Mouse (Mus musculus): ENCODE measurements at regions not wholly inside any gene's neighbourhood (a gene's known extent, or its start where the extent isn't known, plus 50 kb on each side); places are given as distances from the start of the nearest gene placed in this dataset.

GRCm38 (mm10) chr11:110727357-110727961 lies 240.4 kb upstream of the Kcnj16 start:
- no peak for ATAC-seq
- Histone ChIP-seq H3K27me3 (no peaks in the 10 kb centered on the region), H3K4me2 (replicated peaks) (no peak overlapping the region), H3K4me1 (replicated peaks) (no peaks in the 10 kb centered on the region), H3K4me3 (replicated peaks) (no peak overlapping the region), H3K9ac (replicated peaks) (no peak overlapping the region), H3K27ac (no peak overlapping the region), H3K9me3 (no peaks in the 10 kb centered on the region), H3K36me3 (no peaks in the 10 kb centered on the region)
- WGBS, result 88% methylated on average over 3 of the region's 3 CpGs

DNA sequence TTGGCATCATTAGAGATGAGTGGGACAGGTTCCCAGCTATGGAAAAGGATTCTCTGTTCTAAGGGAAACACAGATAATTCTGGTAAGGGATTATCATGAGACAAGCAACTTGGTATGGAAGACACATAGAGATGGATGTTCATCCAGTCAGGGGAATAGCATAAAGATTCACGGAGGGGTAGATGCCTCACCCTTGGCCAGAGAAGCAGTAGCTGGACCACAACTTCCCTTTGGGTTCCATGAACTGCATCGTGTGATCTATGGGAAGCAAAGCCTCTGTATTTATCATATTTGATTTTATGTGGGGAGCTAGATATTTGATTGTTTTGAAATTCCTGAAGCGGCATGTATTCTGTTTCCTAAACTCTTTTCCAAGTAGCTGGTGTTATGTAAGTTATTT lies 236.3 kb upstream of the Kcnj16 start:
- no peak overlapping the region for H3K4me2 ChIP-seq (replicated peaks)
- H3K4me1 ChIP-seq (replicated peaks), result no peaks in the 10 kb centered on the region
- no peaks in the 10 kb centered on the region for H3K27me3 ChIP-seq
- 96% methylated on average over 3 of the region's 3 CpGs for WGBS
- H3K9ac ChIP-seq (replicated peaks), result no peak overlapping the region
- H3K36me3 ChIP-seq, result no peaks in the 10 kb centered on the region
- H3K27ac ChIP-seq, result no peak overlapping the region
- H3K4me3 ChIP-seq (replicated peaks), result no peak overlapping the region
- ATAC-seq, result no peak
- no peaks in the 10 kb centered on the region for H3K9me3 ChIP-seq

- H3K4me3 ChIP-seq (replicated peaks), result no peak overlapping the region
- H3K27ac ChIP-seq, result no peak overlapping the region
- no peaks in the 10 kb centered on the region for H3K4me1 ChIP-seq (replicated peaks)
- ATAC-seq, result no peak
- no peaks in the 10 kb centered on the region for H3K27me3 ChIP-seq
- no peak overlapping the region for H3K4me2 ChIP-seq (replicated peaks)
- H3K9me3 ChIP-seq, result no peaks in the 10 kb centered on the region
- no peaks in the 10 kb centered on the region for H3K36me3 ChIP-seq
- no peak overlapping the region for H3K9ac ChIP-seq (replicated peaks)
These were observed 193.7 kb upstream of the Kcnj16 start for GRCm38 (mm10) chr11:110774128-110774527.

- peaks cover 13% of the 10 kb centered on the region for H3K4me1 ChIP-seq (replicated peaks)
- no peak overlapping the region for H3K9ac ChIP-seq (replicated peaks)
- WGBS, result 33% methylated on average over 3 of the region's 3 CpGs
- H3K4me3 ChIP-seq (replicated peaks), result no peak overlapping the region
- no peaks in the 10 kb centered on the region for H3K36me3 ChIP-seq
- 0 out of 2 replicates have a peak, but pooled peaks have one; percentile 34 for ATAC-seq
- no peak overlapping the region for H3K27ac ChIP-seq
- no peaks in the 10 kb centered on the region for H3K27me3 ChIP-seq
- 0 out of 2 replicates have a peak, but pooled peaks cover 3% of the 10 kb centered on the region for H3K9me3 ChIP-seq
- no peak overlapping the region for H3K4me2 ChIP-seq (replicated peaks)
These were observed 186.1 kb upstream of the Kcnj16 start for GRCm38 (mm10) chr11:110781492-110782276.

- H3K9me3 ChIP-seq, result 0 out of 2 replicates have a peak, but pooled peaks cover 3% of the 10 kb centered on the region
- no peak overlapping the region for H3K4me3 ChIP-seq (replicated peaks)
- no peaks in the 10 kb centered on the region for H3K27me3 ChIP-seq
These were observed 178.3 kb upstream of the Kcnj16 start for GRCm38 (mm10) chr11:110789537-110789936.

DNA sequence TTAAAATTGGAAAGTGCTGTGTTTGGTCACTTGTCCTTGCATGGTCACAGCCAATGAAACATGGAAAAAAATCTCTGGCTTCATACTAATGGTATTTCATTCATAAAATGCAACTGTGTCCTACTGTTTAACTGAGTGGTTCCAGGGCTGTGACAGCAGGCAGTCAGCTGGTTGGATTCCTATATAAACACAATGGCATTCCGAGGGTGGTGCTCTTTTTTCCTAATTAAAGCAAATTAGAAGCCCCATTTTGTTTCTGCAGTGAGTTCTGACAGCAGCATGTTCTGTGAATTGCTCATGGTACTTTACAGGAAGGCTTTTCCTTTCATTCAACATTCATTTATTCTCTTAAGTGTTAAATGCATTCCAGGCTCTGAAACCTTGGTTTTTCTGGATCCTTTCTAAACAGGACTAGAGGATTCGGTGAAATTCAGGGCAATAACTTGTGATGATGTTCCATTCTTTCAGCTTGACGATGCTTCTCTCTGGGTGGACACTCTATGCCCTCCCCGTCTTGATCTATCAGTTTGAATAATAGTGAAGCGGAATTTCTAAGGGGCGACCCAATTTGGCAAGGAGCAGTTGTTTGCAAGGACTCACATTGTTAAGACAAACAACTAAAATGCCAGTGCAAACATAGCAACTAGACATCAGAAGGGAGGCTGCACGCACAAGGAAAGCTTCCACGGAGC lies 167.8 kb upstream of the Kcnj16 start:
- Histone ChIP-seq H3K36me3 (no peaks in the 10 kb centered on the region), H3K27ac (no peak overlapping the region), H3K4me1 (replicated peaks) (no peaks in the 10 kb centered on the region), H3K9ac (replicated peaks) (no peak overlapping the region), H3K9me3 (no peaks in the 10 kb centered on the region), H3K4me3 (replicated peaks) (no peak overlapping the region), H3K4me2 (replicated peaks) (no peak overlapping the region), H3K27me3 (no peaks in the 10 kb centered on the region)
- ATAC-seq, result no peak
- WGBS, result 67% methylated on average over 8 of the region's 8 CpGs

More at GRCm38 (mm10) chr11:110789537-110789936, 178.3 kb upstream of the Kcnj16 start:
- no peak overlapping the region for H3K27ac ChIP-seq
- no peaks in the 10 kb centered on the region for H3K4me1 ChIP-seq (replicated peaks)
- H3K4me2 ChIP-seq (replicated peaks), result no peak overlapping the region
- no peak for ATAC-seq
- H3K36me3 ChIP-seq, result no peaks in the 10 kb centered on the region
- no peak overlapping the region for H3K9ac ChIP-seq (replicated peaks)
- 88% methylated on average over 4 of the region's 4 CpGs for WGBS

- H3K9ac ChIP-seq (replicated peaks), result no peak overlapping the region
- H3K27me3 ChIP-seq, result no peaks in the 10 kb centered on the region
- H3K9me3 ChIP-seq, result no peaks in the 10 kb centered on the region
- no peaks in the 10 kb centered on the region for H3K4me1 ChIP-seq (replicated peaks)
- H3K36me3 ChIP-seq, result no peaks in the 10 kb centered on the region
- H3K4me3 ChIP-seq (replicated peaks), result no peak overlapping the region
- WGBS, result 93% methylated on average over 7 of the region's 7 CpGs
- H3K4me2 ChIP-seq (replicated peaks), result no peak overlapping the region
- no peak for ATAC-seq
- H3K27ac ChIP-seq, result no peak overlapping the region
These were observed 165.8 kb upstream of the Kcnj16 start for GRCm38 (mm10) chr11:110802013-110802412.

- WGBS, result 100% methylated on average over 1 of the region's 1 CpGs
- no peak for ATAC-seq
- no peaks in the 10 kb centered on the region for H3K27me3 ChIP-seq
- no peak overlapping the region for H3K9ac ChIP-seq (replicated peaks)
- H3K36me3 ChIP-seq, result no peaks in the 10 kb centered on the region
- H3K9me3 ChIP-seq, result no peaks in the 10 kb centered on the region
- no peak overlapping the region for H3K4me2 ChIP-seq (replicated peaks)
- no peak overlapping the region for H3K4me3 ChIP-seq (replicated peaks)
- H3K27ac ChIP-seq, result no peak overlapping the region
- H3K4me1 ChIP-seq (replicated peaks), result no peaks in the 10 kb centered on the region
These were observed 163.8 kb upstream of the Kcnj16 start for GRCm38 (mm10) chr11:110804079-110804478.

- H3K27ac ChIP-seq, result no peak overlapping the region
- no peak overlapping the region for H3K4me3 ChIP-seq (replicated peaks)
- WGBS, result 82% methylated on average over 6 of the region's 6 CpGs
- H3K9ac ChIP-seq (replicated peaks), result no peak overlapping the region
- no peaks in the 10 kb centered on the region for H3K27me3 ChIP-seq
- H3K36me3 ChIP-seq, result no peaks in the 10 kb centered on the region
- no peaks in the 10 kb centered on the region for H3K4me1 ChIP-seq (replicated peaks)
- H3K9me3 ChIP-seq, result no peaks in the 10 kb centered on the region
- no peak for ATAC-seq
- no peak overlapping the region for H3K4me2 ChIP-seq (replicated peaks)
These were observed 154.7 kb upstream of the Kcnj16 start for GRCm38 (mm10) chr11:110813137-110813536.

DNA sequence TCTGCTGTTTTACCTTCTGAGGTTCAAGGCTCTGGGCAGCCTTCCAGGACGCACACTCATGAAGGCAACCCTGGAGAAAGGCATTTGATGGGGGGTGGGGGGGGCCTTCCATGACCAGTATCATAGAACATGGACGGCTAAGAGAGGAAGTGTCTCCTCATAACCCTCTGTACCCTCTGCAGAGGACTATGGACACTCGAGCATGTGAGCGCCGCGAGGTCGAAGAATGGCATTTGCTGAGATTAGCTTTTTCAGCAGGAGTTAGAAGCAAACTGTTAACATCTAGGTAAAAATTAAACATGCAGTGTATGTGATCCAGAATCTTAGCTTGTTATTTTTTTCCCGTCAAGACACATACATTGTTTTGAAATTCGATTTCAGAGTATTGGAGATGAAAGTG lies 153.1 kb upstream of the Kcnj16 start:
- Histone ChIP-seq H3K27ac (no peak overlapping the region), H3K4me3 (replicated peaks) (no peak overlapping the region), H3K36me3 (no peaks in the 10 kb centered on the region), H3K4me1 (replicated peaks) (no peaks in the 10 kb centered on the region), H3K9me3 (no peaks in the 10 kb centered on the region), H3K4me2 (replicated peaks) (no peak overlapping the region), H3K27me3 (no peaks in the 10 kb centered on the region), H3K9ac (replicated peaks) (no peak overlapping the region)
- ATAC-seq, result no peak
- 94% methylated on average over 9 of the region's 9 CpGs for WGBS

GRCm38 (mm10) chr11:110815206-110815605 lies 152.6 kb upstream of the Kcnj16 start:
- Histone ChIP-seq H3K4me1 (replicated peaks) (no peaks in the 10 kb centered on the region), H3K4me3 (replicated peaks) (no peak overlapping the region), H3K27me3 (no peaks in the 10 kb centered on the region), H3K36me3 (no peaks in the 10 kb centered on the region), H3K4me2 (replicated peaks) (no peak overlapping the region), H3K27ac (no peak overlapping the region), H3K9ac (replicated peaks) (no peak overlapping the region), H3K9me3 (no peaks in the 10 kb centered on the region)
- WGBS, result 90% methylated on average over 7 of the region's 7 CpGs
- no peak for ATAC-seq

- H3K4me3 ChIP-seq (replicated peaks), result no peak overlapping the region
- no peak overlapping the region for H3K4me2 ChIP-seq (replicated peaks)
- no peaks in the 10 kb centered on the region for H3K4me1 ChIP-seq (replicated peaks)
- 83% methylated on average over 5 of the region's 5 CpGs for WGBS
- no peaks in the 10 kb centered on the region for H3K27me3 ChIP-seq
- H3K9me3 ChIP-seq, result no peaks in the 10 kb centered on the region
- H3K9ac ChIP-seq (replicated peaks), result no peak overlapping the region
- ATAC-seq, result no peak
- H3K27ac ChIP-seq, result no peak overlapping the region
- no peaks in the 10 kb centered on the region for H3K36me3 ChIP-seq
These were observed 139.2 kb upstream of the Kcnj16 start for GRCm38 (mm10) chr11:110828584-110828983.
